Mouse (Mus musculus) lung, embryonic 14.5 days (tissue): ENCODE results near the gene Mdfic. TPM values are rescaled to one million over a fixed set of nuclear protein-coding genes. Genes with fewer than 3 reads are reported as not detected.

ENCODE experiments used
- ATAC-seq: fragments of 200-750 bp; cut with Nextera tagmentation; 2 replicates; pipeline ENCODE4 v1.8.0; 2017; ENCODE audit warnings: mild to moderate bottlenecking, moderate TSS enrichment, moderate library complexity; ENCODE audit not compliant: insufficient read depth
- DNase-seq: peaks from one replicate; pipeline ENCODE4 v3.0.0-alpha.2; 2015
- H3K27ac ChIP-seq: fragments of 300-500 bp; sonication (generic); 2 replicates; pipeline ENCODE4 v1.5.1; 2014; ENCODE audit warnings: low read depth, mild to moderate bottlenecking, moderate library complexity
- H3K27me3 ChIP-seq: fragments of 300-500 bp; sonication (generic); 2 replicates; pipeline ENCODE4 v1.6.1; 2014; ENCODE audit warnings: low read length, control low read depth; ENCODE audit not compliant: insufficient read depth
- H3K36me3 ChIP-seq: fragments of 300-500 bp; sonication (generic); 2 replicates; pipeline ENCODE4 v1.6.1; 2014; ENCODE audit warnings: control low read depth; ENCODE audit not compliant: insufficient read depth
- H3K4me1 ChIP-seq: fragments of 300-500 bp; sonication (generic); 2 replicates; pipeline ENCODE4 v1.6.1; 2014; ENCODE audit warnings: antibody characterized with exemption, control low read depth; ENCODE audit not compliant: insufficient read depth
- H3K4me2 ChIP-seq: fragments of 300-500 bp; sonication (generic); 2 replicates; pipeline ENCODE4 v1.6.1; 2014; ENCODE audit warnings: mild to moderate bottlenecking
- H3K4me3 ChIP-seq: fragments of 300-500 bp; sonication (generic); 2 replicates; pipeline ENCODE4 v1.5.1; 2014; ENCODE audit warnings: low read depth, low read length
- H3K9ac ChIP-seq: fragments of 300-500 bp; sonication (generic); 2 replicates; pipeline ENCODE4 v1.6.1; 2014
- H3K9me3 ChIP-seq: fragments of 300-500 bp; sonication (generic); 2 replicates; pipeline ENCODE4 v1.6.1; 2016; ENCODE audit warnings: low read depth, low read length, control low read depth
- CTCF ChIP-seq: IDR thresholded peaks from 2 replicates; pipeline ENCODE4 v1.5.1; 2016; ENCODE audit warnings: antibody characterized with exemption, low read depth
- WGBS: fragments of 180-500 bp; shearing (Covaris S2); extraction: QIAGEN DNeasy Blood & Tissue Kit; methylation state at CpG from one replicate; pipeline ENCODE4 v1.1.7; 2014; 5-methylcytosine and 5-hydroxymethylcytosine counted together
- polyA plus RNA-seq: library from polyadenylated mRNA; unstranded; fragments of >200 nt; fragmentation: Nextera tagmentation; extraction: Ambion mirVana; gene quantifications from 2 replicates; pipeline ENCODE4 v1.2.1, GENCODE M21; 2014

Gene Mdfic
- polyA plus RNA-seq, 1 experiment from 2014 or later: 12.4 TPM

DNA sequence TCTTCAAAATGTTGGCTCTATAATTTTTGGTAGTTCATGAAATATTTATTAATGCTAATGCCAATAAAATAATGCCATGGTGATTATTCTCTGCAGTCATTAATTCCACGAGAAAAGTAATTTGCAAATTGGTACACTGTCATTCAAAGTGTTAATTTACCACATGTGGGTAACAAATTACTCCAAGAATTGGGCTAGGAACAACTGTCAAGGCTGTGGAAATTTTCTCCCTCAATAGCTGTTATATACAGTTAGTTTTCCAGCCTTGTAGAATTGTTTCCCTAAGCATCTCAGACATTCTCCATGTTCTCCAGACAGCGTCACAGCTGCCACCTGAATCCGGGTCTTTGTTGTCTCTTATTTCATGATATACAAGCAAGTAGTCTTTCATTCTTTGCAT, 117.2 kb downstream of the Mdfic start:
- no peak overlapping the region for H3K27ac ChIP-seq
- H3K36me3 ChIP-seq: no peaks in the 10 kb centered on the region
- no peaks in the 10 kb centered on the region for H3K9me3 ChIP-seq
- 0 out of 2 replicates have a peak, but pooled peaks cover 2% of the 10 kb centered on the region for H3K4me1 ChIP-seq
- no peak overlapping the region for H3K4me2 ChIP-seq
- H3K27me3 ChIP-seq: no peaks in the 10 kb centered on the region
- DNase-seq (no peak), ATAC-seq (no peak)
- H3K4me3 ChIP-seq: no peak overlapping the region
- no peak overlapping the region for H3K9ac ChIP-seq
- no peak for TF ChIP-seq CTCF
- WGBS: 87% methylated on average over 3 of the region's 3 CpGs

DNA sequence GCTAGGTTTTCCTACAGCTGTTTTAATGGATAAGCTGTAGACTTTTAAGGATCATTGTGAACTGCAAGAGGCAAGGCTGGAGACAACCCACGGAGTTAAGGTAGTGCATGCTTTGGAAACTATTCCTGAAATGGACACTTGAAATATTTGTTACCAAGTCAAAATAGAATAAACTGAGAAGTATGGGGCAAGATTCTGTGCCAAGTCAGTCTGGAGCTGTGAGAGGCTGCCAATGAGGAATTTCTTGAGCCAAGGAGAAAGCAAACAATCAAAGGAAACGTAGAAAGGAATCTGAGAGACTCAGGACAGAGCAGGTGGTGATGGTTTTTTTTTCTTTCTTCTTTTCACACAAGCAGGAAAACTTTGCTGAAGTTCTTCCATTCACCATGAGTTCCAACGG, 119.4 kb downstream of the Mdfic start:
- H3K9ac ChIP-seq: no peak overlapping the region
- peak; percentile 33 for DNase-seq
- 0 out of 2 replicates have a peak, but pooled peaks cover 2% of the 10 kb centered on the region for H3K4me1 ChIP-seq
- H3K9me3 ChIP-seq: no peaks in the 10 kb centered on the region
- WGBS: 41% methylated on average over 3 of the region's 3 CpGs
- no peak overlapping the region for H3K27ac ChIP-seq
- no peak; the same call in 1 of the 2 replicates for ATAC-seq
- no peaks in the 10 kb centered on the region for H3K27me3 ChIP-seq
- TF ChIP-seq CTCF: no peak
- H3K36me3 ChIP-seq: no peaks in the 10 kb centered on the region
- H3K4me2 ChIP-seq: no peak overlapping the region
- H3K4me3 ChIP-seq: no peak overlapping the region

DNA sequence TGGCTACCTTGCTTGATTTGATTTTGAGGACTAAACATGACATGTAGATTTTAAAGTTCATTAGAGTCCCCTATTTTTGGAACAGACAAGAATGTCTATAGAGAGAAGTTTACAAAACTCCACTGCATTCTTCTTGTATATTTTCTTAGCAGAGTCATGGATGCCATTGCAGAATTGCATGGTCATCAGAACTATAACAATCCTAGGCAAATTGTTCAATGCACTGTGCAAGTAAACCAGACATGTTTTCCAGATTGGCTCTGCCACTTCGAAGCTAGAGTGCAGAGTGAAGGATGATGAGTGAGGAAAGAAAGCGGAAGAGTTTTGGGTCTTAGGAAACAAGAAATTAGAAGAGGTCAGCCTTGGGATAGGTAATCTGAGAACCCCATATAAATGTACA, 120.0 kb downstream of the Mdfic start:
- H3K4me1 ChIP-seq: 0 out of 2 replicates have a peak, but pooled peaks cover 2% of the 10 kb centered on the region
- DNase-seq: no peak

DNA sequence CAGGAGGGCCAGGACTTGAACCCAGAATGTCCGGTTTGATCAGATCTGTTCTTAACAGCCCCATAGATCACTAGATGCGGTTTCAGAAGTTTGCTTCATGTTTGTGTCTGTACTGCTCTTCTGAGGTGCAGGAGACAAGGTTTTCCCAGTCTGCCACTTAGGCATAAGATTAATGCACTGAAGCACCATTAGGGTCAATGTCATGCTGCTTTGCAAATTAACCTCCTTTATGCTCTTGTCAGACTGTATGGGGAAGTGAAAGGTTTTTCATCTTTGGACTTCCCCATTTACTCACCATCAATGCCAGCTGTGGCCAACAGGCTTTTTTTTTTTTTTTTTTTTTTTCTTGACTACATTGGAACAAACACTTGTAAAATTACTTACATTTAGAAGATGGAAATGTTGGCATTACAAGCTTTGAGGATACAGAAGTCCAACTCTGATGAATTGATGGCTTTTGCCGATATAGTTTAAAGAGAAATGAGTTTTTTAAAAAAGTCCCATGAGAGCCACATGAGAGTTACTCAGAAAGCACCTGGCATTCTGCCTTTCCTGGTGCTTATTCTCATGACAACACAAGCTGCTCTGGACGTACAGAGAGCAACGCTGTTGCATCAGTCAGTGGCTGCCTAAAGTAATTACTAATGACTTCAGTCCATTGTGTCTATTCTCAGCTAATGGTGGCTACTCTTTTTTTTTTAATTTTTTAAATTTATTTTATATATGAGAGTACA, 121.2 kb downstream of the Mdfic start:
- Histone ChIP-seq H3K4me3 (no peak overlapping the region), H3K27me3 (no peaks in the 10 kb centered on the region), H3K9me3 (no peaks in the 10 kb centered on the region), H3K27ac (no peak overlapping the region), H3K36me3 (no peaks in the 10 kb centered on the region), H3K4me2 (no peak overlapping the region), H3K9ac (no peak overlapping the region), H3K4me1 (0 out of 2 replicates have a peak, but pooled peaks cover 2% of the 10 kb centered on the region)
- ATAC-seq (no peak), DNase-seq (no peak)
- no peak for TF ChIP-seq CTCF
- WGBS: 79% methylated on average over 5 of the region's 5 CpGs

More for the DNA sequence above, 120.0 kb downstream of the Mdfic start:
- no peak for TF ChIP-seq CTCF
- no peaks in the 10 kb centered on the region for H3K27me3 ChIP-seq
- H3K36me3 ChIP-seq: no peaks in the 10 kb centered on the region
- H3K4me3 ChIP-seq: no peak overlapping the region
- no peak overlapping the region for H3K4me2 ChIP-seq
- no peaks in the 10 kb centered on the region for H3K9me3 ChIP-seq
- no peak overlapping the region for H3K9ac ChIP-seq
- no peak overlapping the region for H3K27ac ChIP-seq
- ATAC-seq: no peak
- WGBS: 79% methylated on average over 2 of the region's 2 CpGs

DNA sequence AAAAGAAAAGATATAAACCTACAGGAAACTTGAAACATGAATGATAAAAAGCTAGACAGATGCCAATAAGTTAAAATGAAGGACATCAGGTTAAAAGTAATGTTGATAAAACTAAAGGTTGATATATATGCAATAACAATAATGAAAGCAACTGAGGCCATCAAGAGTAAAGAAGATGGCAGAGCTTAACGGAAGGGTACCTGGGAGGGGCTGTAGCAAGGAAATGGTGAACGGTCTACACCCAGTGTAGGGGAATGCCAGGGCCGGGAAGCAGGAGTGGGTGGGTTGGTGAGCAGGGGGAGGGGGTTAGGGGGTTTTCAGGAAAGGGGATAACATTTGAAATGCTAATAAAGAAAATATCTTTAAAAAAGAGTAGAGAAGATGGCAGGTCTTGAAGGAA, 122.8 kb downstream of the Mdfic start:
- Histone ChIP-seq H3K4me2 (no peak overlapping the region), H3K4me1 (0 out of 2 replicates have a peak, but pooled peaks cover 2% of the 10 kb centered on the region), H3K36me3 (no peaks in the 10 kb centered on the region), H3K27me3 (no peaks in the 10 kb centered on the region), H3K27ac (no peak overlapping the region), H3K9me3 (no peaks in the 10 kb centered on the region), H3K4me3 (no peak overlapping the region), H3K9ac (no peak overlapping the region)
- no peak for DNase-seq
- WGBS: 84% methylated on average over 3 of the region's 3 CpGs
- TF ChIP-seq CTCF: no peak
- ATAC-seq: no peak

DNA sequence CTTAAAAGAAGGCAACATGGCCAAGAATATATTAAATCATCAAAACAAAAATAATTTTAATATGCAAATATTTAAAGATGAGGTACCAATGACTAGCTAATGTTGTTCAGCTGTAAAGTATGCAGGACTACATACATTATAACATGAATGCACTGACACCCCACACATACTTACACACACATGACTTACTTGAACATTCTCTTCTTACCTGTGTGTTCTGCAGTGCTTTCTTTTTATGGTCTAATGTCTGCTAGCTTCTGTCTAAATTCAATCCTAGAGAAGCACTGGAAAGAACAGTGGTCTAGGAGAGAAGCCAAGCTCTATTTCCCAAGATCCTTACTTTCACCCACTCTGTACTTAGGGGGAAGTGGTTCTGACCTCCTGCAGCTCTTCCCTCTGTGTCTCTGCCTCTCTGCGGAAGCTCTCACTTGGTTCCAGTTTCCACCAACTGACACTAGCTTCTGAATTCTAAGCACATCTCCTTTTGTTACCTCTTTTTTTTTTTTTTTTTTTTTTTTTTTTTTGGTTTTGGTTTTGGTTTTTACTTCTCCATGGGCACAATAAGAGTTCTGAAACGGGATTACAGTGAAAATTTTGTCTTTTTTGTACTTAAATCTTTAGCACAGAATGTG, 125.4 kb downstream of the Mdfic start:
- DNase-seq: no peak
- H3K27ac ChIP-seq: no peak overlapping the region
- H3K9me3 ChIP-seq: no peaks in the 10 kb centered on the region
- no peak overlapping the region for H3K9ac ChIP-seq
- no peaks in the 10 kb centered on the region for H3K27me3 ChIP-seq
- ATAC-seq: no peak
- no peak overlapping the region for H3K4me2 ChIP-seq
- WGBS: 70% methylated on average over 2 of the region's 2 CpGs
- H3K4me1 ChIP-seq: no peaks in the 10 kb centered on the region
- no peaks in the 10 kb centered on the region for H3K36me3 ChIP-seq
- no peak overlapping the region for H3K4me3 ChIP-seq
- TF ChIP-seq CTCF: no peak
